25 mouse cellular contexts compared by ENCODE assay signal in genomic region chr5:17842111-17842729, GRCm38 (mm10). TPM values are rescaled to one million over a fixed set of nuclear protein-coding genes. Genes with fewer than 3 reads are reported as not detected.
DNase-seq lines count a peak whose midpoint lies in the region; ATAC-seq and TF ChIP-seq lines count a peak whose summit lies in the region.
"Had no signal": no experiment of that assay in that cellular context is flagged by ENCODE, and none has a peak within 500 bp of the region (broad histone marks: within the 10 kb centered on the region; RNA-seq: fewer than 3 reads in every experiment).

No protein-coding gene starts in this region.

- no peaks in the 10 kb centered on the region for H3K36me3 ChIP-seq in lung, postnatal 0 days (ENCODE audit: insufficient read depth, low read length)
- no peaks in the 10 kb centered on the region for H3K36me3 ChIP-seq in hindbrain, embryonic 13.5 days
- H3K36me3 ChIP-seq: embryonic facial prominence, embryonic 12.5 days; heart, embryonic 12.5 days; liver, embryonic 13.5 days; midbrain, embryonic 12.5 days had no signal

- TF ChIP-seq EP300 in lung, postnatal 0 days (IDR thresholded peaks at IDR 0.05) = no peak

- H3K27me3 ChIP-seq in lung, postnatal 0 days (replicated peaks; ENCODE audit: insufficient read depth, low read length) = no peaks in the 10 kb centered on the region
- H3K27me3 ChIP-seq in hindbrain, embryonic 13.5 days = no peaks in the 10 kb centered on the region
- H3K27me3 ChIP-seq: embryonic facial prominence, embryonic 12.5 days; forebrain, embryonic 13.5 days; heart, embryonic 12.5 days; liver, embryonic 13.5 days; midbrain, embryonic 12.5 days had no signal

- peak; percentile 50 for ATAC-seq in lung, postnatal 0 days
- peak; percentile 75 for ATAC-seq in megakaryocyte progenitor cell, adult 5-6 weeks (replicated peaks; ENCODE audit: poor library complexity)
- no peak for ATAC-seq in hindbrain, embryonic 13.5 days (ENCODE audit: low FRiP score)
- ATAC-seq: forebrain, embryonic 13.5 days; inflammation-experienced regulatory T-cells, adult 6 months had no signal

- intact Hi-C loops in gastrocnemius, adult 2 months (cut with DNase I) = no loop called here
- intact Hi-C loops in gastrocnemius, postnatal 14 days (cut with DNase I; ENCODE audit: low total_unique reads) = no loop called here

- H3K4me2 ChIP-seq in lung, postnatal 0 days (replicated peaks; ENCODE audit: low read depth, low read length) = no peak overlapping the region
- no peak overlapping the region for H3K4me2 ChIP-seq in hindbrain, embryonic 13.5 days
- H3K4me2 ChIP-seq: embryonic facial prominence, embryonic 12.5 days; forebrain, embryonic 13.5 days; heart, embryonic 12.5 days; hindbrain, embryonic 14.5 days; liver, embryonic 13.5 days; midbrain, embryonic 12.5 days had no signal

- H3K4me3 ChIP-seq in gastrocnemius, adult 2 months = peak overlapping the region; percentile 28
- H3K4me3 ChIP-seq in lung, postnatal 0 days (ENCODE audit: low read depth, low read length) = no peak overlapping the region
- no peak overlapping the region for H3K4me3 ChIP-seq in hindbrain, embryonic 13.5 days
- H3K4me3 ChIP-seq: embryonic facial prominence, embryonic 12.5 days; erythroblast, embryonic 14.5 days; forebrain, embryonic 13.5 days; heart, embryonic 12.5 days; left cerebral cortex, adult 2 months; liver, embryonic 13.5 days; midbrain, embryonic 12.5 days had no signal

- H3K27ac ChIP-seq in gastrocnemius, adult 2 months = peak overlapping the region; percentile 77
- 0 out of 2 replicates have a peak overlapping the region, but pooled peaks have one; percentile 2 for H3K27ac ChIP-seq in lung, postnatal 0 days (ENCODE audit: low read length)
- H3K27ac ChIP-seq in hindbrain, embryonic 13.5 days = no peak overlapping the region
- H3K27ac ChIP-seq: embryonic facial prominence, embryonic 12.5 days; forebrain, embryonic 13.5 days; hindbrain, embryonic 14.5 days; left cerebral cortex, adult 2 months; liver, embryonic 13.5 days; midbrain, embryonic 12.5 days had no signal

- no peaks in the 10 kb centered on the region for H3K9me3 ChIP-seq in lung, postnatal 0 days (ENCODE audit: low read length)
- H3K9me3 ChIP-seq in hindbrain, embryonic 13.5 days = no peaks in the 10 kb centered on the region
- H3K9me3 ChIP-seq: embryonic facial prominence, embryonic 12.5 days; forebrain, embryonic 13.5 days; heart, embryonic 12.5 days; liver, embryonic 13.5 days; midbrain, embryonic 12.5 days had no signal

- no peaks in the 10 kb centered on the region; the same call in 1 of the 2 replicates for H3K4me1 ChIP-seq in lung, postnatal 0 days (ENCODE audit: insufficient read depth, low read depth, low read length)
- no peaks in the 10 kb centered on the region for H3K4me1 ChIP-seq in hindbrain, embryonic 13.5 days (replicated peaks)
- H3K4me1 ChIP-seq: embryonic facial prominence, embryonic 12.5 days; forebrain, embryonic 13.5 days; liver, embryonic 13.5 days; midbrain, embryonic 12.5 days had no signal

- no peak for DNase-seq in gastrocnemius, adult 2 months
- DNase-seq in gastrocnemius, postnatal 14 days = no peak
- DNase-seq in lung, postnatal 0 days (ENCODE audit: low spot score) = peak; percentile 58
- DNase-seq in lung, postnatal 25 days (ENCODE audit: low spot score) = no peak
- no peak for DNase-seq in adipocyte (ENCODE audit: low spot score)
- DNase-seq: adrenal gland, postnatal 25 days; cerebellum, adult 18-20 months; cerebellum, postnatal 14 days; kidney, adult 18-20 months; layer of hippocampus, adult 9-11 months; liver, embryonic 13.5 days; retina, postnatal 1 day; right cerebral cortex, postnatal 25 days; spleen, adult 18-20 months; thymus, postnatal 25 days had no signal

- 52% methylated on average over 7 of the region's 7 CpGs for WGBS in lung, postnatal 0 days
- WGBS in hindbrain, embryonic 13.5 days = 86% methylated on average over 7 of the region's 7 CpGs

- no peak overlapping the region for H3K9ac ChIP-seq in lung, postnatal 0 days (replicated peaks; ENCODE audit: low read depth)
- H3K9ac ChIP-seq in hindbrain, embryonic 13.5 days = no peak overlapping the region
- H3K9ac ChIP-seq: embryonic facial prominence, embryonic 12.5 days; forebrain, embryonic 13.5 days; heart, embryonic 12.5 days; hindbrain, embryonic 14.5 days; liver, embryonic 13.5 days; midbrain, embryonic 12.5 days had no signal

- TF ChIP-seq CTCF in gastrocnemius, adult 2 months (IDR thresholded peaks at IDR 0.05) = no peak
- no peak for TF ChIP-seq CTCF in lung, postnatal 0 days (IDR thresholded peaks at IDR 0.05)

RNA-seq across cellular contexts. Expression of gene Cd36, which starts 46.4 kb away (rescaled TPM):
- total RNA-seq in gastrocnemius, adult 2 months (2021) = 100 to 1,000 TPM; 237 to 443 TPM
- total RNA-seq in gastrocnemius, postnatal 14 days (2021) = 100 to 1,000 TPM; 272 to 471 TPM
- polyA plus RNA-seq in lung, postnatal 0 days (2015; fragmentation: Nextera tagmentation; extraction: Ambion mirVana) = 448 and 458 TPM in 2 replicates
- total RNA-seq in megakaryocyte progenitor cell, adult 5-6 weeks (2015) = 0.98 and 1.6 TPM in 2 replicates
- 0.92 and 2.9 TPM in 2 replicates for total RNA-seq in megakaryocyte progenitor cell, adult 5-6 weeks (2017)
- polyA plus RNA-seq in hindbrain, embryonic 13.5 days (2015; fragmentation: Nextera tagmentation; extraction: Ambion mirVana) = 5.2 and 5.3 TPM in 2 replicates

Comparison
In these comparisons a context has a peak if more than half of its experiments do, and no peak if none do; other contexts are left out.
1. RNA of gene Cd36, which starts 46.4 kb away (total RNA-seq): 272 to 471 TPM in gastrocnemius, postnatal 14 days and 237 to 443 TPM in gastrocnemius, adult 2 months; 0.92 to 2.9 TPM in megakaryocyte progenitor cell, adult 5-6 weeks; every median in the first group is over 10 times any median in the second.